Mouse (Mus musculus) CH12F3 (cell line): ENCODE results near the gene Gyg.
"Not testable (repeated sequence)": the region's sequence is repeated elsewhere in the genome, so short reads cannot be mapped to it uniquely, and the experiment has no call there.

ENCODE experiments used
- in situ Hi-C: fragments of 300-500 bp; cut with MboI; formaldehyde crosslinking; loops from 2 replicates; pipeline ENCODE4 v1.14.3; 2020; ENCODE audit warnings: low sequenced_read_pairs

Gene Gyg

GRCm38 (mm10) chr3:20131350-20131720, 23.8 kb downstream of the Gyg start:
- in situ Hi-C loops = no loop called here

DNA sequence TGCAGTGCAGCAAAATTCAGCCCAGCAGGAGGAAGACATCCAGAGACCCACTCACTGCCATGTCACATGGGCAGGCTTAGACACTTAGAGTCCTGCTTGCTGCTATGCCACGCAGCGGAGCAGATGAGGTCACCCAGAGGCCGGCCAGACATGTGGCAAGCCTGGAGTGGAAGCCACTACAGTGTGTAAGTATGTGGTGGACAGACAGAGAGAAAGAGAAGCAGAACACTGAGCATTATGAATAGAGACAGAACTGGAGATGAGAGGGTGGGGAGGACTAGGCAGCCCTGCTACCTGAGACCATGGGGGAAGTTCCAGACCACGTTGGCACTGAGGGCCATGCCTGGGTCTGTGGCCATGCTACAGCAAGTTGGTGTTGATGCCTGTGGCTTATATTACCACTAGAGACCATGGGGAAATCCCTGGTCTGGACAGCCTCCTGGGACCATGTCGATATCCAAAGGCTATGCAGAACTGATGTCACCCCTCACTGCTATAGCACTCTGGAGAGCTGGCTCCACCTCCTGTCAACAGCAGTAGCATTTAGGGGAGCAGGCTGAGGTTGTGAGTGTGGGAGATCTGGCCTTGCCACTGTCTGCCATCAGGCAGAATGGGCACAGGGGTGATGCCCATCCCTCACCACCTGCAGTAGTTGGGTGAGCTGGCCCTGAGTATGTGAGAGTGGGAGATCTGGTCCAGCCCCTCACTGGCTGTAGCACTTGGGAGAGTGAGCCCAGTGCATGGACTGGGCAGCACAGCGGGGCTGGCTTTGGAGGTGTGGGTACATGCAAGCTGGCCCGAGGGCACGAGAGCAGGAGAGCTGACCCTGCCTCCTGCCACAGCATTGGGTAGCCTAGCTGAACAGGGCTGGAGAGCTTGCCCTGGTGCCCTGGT, 24.4 kb downstream of the Gyg start:
- in situ Hi-C loops = no loop called here

DNA sequence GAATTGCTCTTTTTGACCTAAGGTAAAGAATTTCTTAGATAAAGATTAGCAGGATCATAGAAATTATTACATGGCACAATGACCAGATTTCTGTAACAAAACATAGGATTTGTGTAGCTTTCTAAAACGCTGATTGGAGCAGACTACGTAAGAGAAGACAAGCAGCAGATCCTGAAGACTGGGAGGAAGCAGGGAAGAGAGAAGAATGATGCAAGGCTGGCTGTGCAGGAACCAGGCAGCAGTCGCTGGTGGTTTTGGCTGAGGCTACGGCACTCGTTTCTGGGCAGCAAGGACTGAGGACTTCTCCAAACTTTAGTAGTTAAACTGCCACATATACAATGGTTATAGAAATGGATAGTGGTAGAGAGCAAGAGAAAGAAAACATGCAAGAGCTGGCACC, 25.6 kb downstream of the Gyg start:
- in situ Hi-C loops = no loop called here

DNA sequence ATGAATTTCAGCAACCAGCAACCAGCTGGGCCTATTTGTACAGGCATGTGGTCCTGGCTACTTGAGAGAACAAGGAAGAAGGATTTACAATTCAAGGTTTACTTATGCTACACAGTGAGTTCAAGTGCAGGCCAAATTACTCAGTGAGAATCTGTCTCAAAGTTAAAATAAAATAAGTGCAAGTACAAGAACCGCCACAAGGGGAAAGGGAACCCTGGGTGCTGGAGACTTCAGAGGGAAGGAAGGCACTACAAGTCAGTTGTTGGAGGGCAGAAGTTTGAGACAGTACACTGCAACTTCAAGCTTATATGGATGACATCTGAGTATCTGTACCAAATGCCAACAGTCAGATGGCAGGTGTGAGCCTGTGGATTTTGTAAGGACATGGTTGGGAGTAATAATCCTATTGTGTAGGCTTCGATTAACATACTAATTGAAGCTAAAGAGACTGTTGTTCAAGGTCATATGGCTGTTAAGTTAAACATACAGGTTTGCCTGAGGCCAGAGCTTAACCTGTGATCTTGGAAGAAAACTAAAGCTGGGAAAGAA, 28.0 kb downstream of the Gyg start:
- in situ Hi-C loops = no loop called here

- in situ Hi-C loops = no loop called here
Observed at GRCm38 (mm10) chr3:20125604-20126003, 29.5 kb downstream of the Gyg start.

DNA sequence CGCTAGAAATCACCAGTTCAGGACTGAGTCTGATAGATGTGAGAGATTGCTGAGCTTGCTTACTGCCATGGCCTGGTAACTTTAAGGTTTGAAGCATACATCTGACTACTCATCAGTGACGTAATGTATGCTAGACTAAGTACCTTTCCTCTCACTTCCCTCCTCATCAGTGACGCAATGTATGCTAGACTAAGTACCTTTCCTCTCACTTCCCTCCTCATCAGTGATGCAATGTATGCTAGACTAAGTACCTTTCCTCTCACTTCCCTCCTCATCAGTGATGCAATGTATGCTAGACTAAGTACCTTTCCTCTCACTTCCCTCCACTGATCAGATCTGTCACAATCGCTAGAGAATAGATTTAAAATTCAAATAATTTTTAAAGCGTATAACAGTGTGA, 33.5 kb downstream of the Gyg start:
- in situ Hi-C loops = not testable (repeated sequence)

GRCm38 (mm10) chr3:20119686-20120244, 35.4 kb downstream of the Gyg start:
- in situ Hi-C loops = no loop called here

DNA sequence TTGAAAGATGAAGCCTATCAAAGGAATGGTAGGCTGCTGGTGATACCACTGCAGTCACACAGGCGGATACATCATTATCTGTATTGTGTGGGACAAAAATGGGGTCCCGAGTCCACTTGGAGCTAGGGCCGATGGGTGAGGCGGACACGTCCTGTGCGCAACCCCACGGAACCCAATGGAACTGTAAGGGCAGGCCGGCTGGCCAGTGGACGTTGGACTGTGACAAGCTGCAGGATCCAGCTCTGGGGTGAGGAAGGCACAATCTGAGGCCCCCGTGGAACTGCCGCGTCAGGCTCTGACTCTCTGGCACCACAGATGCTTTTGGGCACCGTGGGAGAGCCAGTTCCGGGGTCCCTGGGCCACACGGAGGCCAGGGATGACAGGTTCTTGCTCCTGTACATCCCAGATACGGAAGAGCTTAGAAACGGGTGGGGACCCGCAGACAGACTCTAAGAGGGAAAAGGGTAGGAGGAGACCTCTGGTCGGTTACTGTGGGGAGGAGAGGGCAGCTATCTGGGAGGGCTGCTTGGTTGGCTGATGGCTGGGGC, 36.0 kb downstream of the Gyg start:
- in situ Hi-C loops = no loop called here

- in situ Hi-C loops = no loop called here
Observed at GRCm38 (mm10) chr3:20111913-20112312, 43.2 kb downstream of the Gyg start.

DNA sequence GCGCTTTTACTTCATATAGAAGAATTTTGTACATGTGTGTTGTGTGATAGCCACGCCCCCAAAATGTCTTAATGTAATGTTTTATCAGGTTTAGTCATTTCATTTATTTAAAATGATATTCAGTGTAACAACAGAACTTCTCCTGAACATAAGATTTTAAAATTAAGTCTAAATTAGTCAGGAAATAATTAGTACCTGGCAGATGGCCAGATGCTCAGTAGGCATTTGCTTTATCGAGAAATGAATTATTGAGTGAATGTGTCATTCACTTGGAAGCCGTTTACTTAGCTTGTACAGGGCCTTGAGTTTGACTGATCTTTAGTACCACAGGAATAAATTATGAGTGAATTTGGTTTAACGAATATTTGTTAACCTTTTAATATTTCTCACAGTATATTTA, 46.2 kb downstream of the Gyg start:
- in situ Hi-C loops = no loop called here

DNA sequence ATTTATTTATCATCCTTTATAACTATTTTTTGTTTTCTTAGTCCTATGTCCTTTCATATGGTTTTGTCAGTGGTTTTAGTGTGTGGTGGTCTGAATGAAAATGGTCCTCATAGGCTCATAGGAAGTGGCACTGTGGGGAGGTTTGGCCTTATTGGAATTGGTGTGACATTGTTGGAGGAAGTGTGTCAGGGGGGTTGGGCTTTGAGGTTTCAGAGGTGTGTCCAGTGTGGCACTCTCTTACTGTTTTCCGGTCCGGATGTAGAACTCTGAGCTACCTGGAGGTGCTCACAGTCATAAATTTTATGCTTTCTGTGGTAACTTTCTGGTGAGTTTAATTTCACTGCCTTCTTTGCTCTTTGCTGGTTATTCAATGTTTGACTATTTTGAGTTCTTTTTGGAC, 50.3 kb downstream of the Gyg start:
- in situ Hi-C loops = no loop called here

DNA sequence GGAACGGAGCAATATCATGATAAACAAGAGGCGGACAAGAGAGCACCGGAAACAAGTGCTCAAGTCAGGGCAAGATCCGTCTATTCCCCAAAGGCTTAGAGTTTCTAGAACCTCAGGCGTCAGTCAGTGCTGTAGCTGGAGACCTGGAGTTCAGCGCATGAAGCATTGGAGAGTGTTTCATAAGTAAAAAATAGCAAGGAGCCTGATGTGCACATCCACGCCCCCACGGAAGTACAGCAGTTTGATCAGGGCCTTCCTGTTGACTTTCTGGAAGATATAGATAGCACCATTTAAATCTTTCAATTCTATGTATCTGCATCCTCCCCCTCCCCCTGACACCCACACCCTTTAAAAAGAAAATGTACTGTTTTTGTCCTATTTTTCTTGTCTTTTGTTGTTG, 50.8 kb downstream of the Gyg start:
- in situ Hi-C loops = no loop called here

- in situ Hi-C loops = no loop called here
Observed at GRCm38 (mm10) chr3:20103830-20104229, 51.3 kb downstream of the Gyg start.

GRCm38 (mm10) chr3:20082161-20082560, 73.0 kb downstream of the Gyg start:
- in situ Hi-C loops = no loop called here

- in situ Hi-C loops = loop anchor here (10.0 kb wide), 1 partner anchor 162 kb away; no protein-coding TSS in a partner anchor
Observed at GRCm38 (mm10) chr3:20076145-20077053, 78.7 kb downstream of the Gyg start.
